Mouse (Mus musculus): Measurements from ENCODE around the gene Grn. TPM values are rescaled to one million over a fixed set of nuclear protein-coding genes. Genes with fewer than 3 reads are reported as not detected.

Grn gene
- polyA plus RNA-seq, 1 experiment from 2014 or later = 192 TPM

GRCm38 (mm10) chr11:102411704-102412103 is 18.4 kb upstream of the Grn start:
- Histone ChIP-seq H3K27me3 (no peaks in the 10 kb centered on the region), H3K36me3 (no peaks in the 10 kb centered on the region), H3K9ac (no peak overlapping the region), H3K4me1 (peaks cover 4% of the 10 kb centered on the region), H3K4me3 (no peak overlapping the region), H3K9me3 (no peaks in the 10 kb centered on the region), H3K4me2 (no peak overlapping the region), H3K27ac (0 out of 2 replicates have a peak overlapping the region, but pooled peaks have one; percentile 14)
- WGBS = 6% methylated on average over 11 of the region's 11 CpGs
- no peak for ATAC-seq (ENCODE audit: insufficient number of reproducible peaks, low FRiP score, low TSS enrichment, low read depth)

GRCm38 (mm10) chr11:102413059-102413458 is 17.1 kb upstream of the Grn start:
- 0 out of 2 replicates have a peak, but pooled peaks cover 2% of the 10 kb centered on the region for H3K4me1 ChIP-seq
- H3K36me3 ChIP-seq = no peaks in the 10 kb centered on the region
- H3K4me2 ChIP-seq = no peak overlapping the region
- H3K9ac ChIP-seq = no peak overlapping the region
- no peak overlapping the region for H3K27ac ChIP-seq
- H3K27me3 ChIP-seq = no peaks in the 10 kb centered on the region
- H3K9me3 ChIP-seq = no peaks in the 10 kb centered on the region
- WGBS = 70% methylated on average over 8 of the region's 8 CpGs
- ATAC-seq (ENCODE audit: insufficient number of reproducible peaks, low FRiP score, low TSS enrichment, low read depth) = no peak
- no peak overlapping the region for H3K4me3 ChIP-seq

GRCm38 (mm10) chr11:102415034-102415802 is 14.9 kb upstream of the Grn start:
- H3K36me3 ChIP-seq = no peaks in the 10 kb centered on the region
- no peak overlapping the region for H3K27ac ChIP-seq
- ATAC-seq (ENCODE audit: insufficient number of reproducible peaks, low FRiP score, low TSS enrichment, low read depth) = no peak
- no peaks in the 10 kb centered on the region for H3K27me3 ChIP-seq
- H3K4me3 ChIP-seq = no peak overlapping the region
- no peak overlapping the region for H3K9ac ChIP-seq
- no peak overlapping the region for H3K4me2 ChIP-seq
- no peaks in the 10 kb centered on the region for H3K9me3 ChIP-seq
- 0 out of 2 replicates have a peak, but pooled peaks cover 2% of the 10 kb centered on the region for H3K4me1 ChIP-seq
- 72% methylated on average over 10 of the region's 10 CpGs for WGBS

GRCm38 (mm10) chr11:102417160-102417559 is 13.0 kb upstream of the Grn start:
- H3K36me3 ChIP-seq = no peaks in the 10 kb centered on the region
- no peaks in the 10 kb centered on the region for H3K9me3 ChIP-seq
- no peak overlapping the region for H3K9ac ChIP-seq
- no peak overlapping the region for H3K27ac ChIP-seq
- H3K4me2 ChIP-seq = no peak overlapping the region
- H3K4me3 ChIP-seq = no peak overlapping the region
- no peaks in the 10 kb centered on the region for H3K4me1 ChIP-seq
- WGBS = 76% methylated on average over 1 of the region's 1 CpGs
- no peak for ATAC-seq (ENCODE audit: insufficient number of reproducible peaks, low FRiP score, low TSS enrichment, low read depth)
- no peaks in the 10 kb centered on the region for H3K27me3 ChIP-seq

GRCm38 (mm10) chr11:102418887-102419286 is 11.2 kb upstream of the Grn start:
- Histone ChIP-seq H3K4me1 (no peaks in the 10 kb centered on the region), H3K27ac (no peak overlapping the region), H3K4me2 (no peak overlapping the region), H3K9ac (no peak overlapping the region), H3K36me3 (no peaks in the 10 kb centered on the region), H3K9me3 (no peaks in the 10 kb centered on the region), H3K27me3 (no peaks in the 10 kb centered on the region), H3K4me3 (no peak overlapping the region)
- ATAC-seq (ENCODE audit: insufficient number of reproducible peaks, low FRiP score, low TSS enrichment, low read depth) = no peak

GRCm38 (mm10) chr11:102421559-102421958 is 8.6 kb upstream of the Grn start:
- no peak overlapping the region for H3K27ac ChIP-seq
- H3K27me3 ChIP-seq = no peaks in the 10 kb centered on the region
- no peaks in the 10 kb centered on the region for H3K9me3 ChIP-seq
- no peak overlapping the region for H3K4me2 ChIP-seq
- no peak for ATAC-seq (ENCODE audit: insufficient number of reproducible peaks, low FRiP score, low TSS enrichment, low read depth)
- no peak overlapping the region for H3K4me3 ChIP-seq
- no peaks in the 10 kb centered on the region for H3K36me3 ChIP-seq
- 52% methylated on average over 8 of the region's 8 CpGs for WGBS
- H3K9ac ChIP-seq = no peak overlapping the region
- H3K4me1 ChIP-seq = no peaks in the 10 kb centered on the region

- H3K27ac ChIP-seq = no peak overlapping the region
- H3K9me3 ChIP-seq = no peaks in the 10 kb centered on the region
- no peak overlapping the region for H3K4me3 ChIP-seq
- no peak for ATAC-seq (ENCODE audit: insufficient number of reproducible peaks, low FRiP score, low TSS enrichment, low read depth)
- H3K36me3 ChIP-seq = no peaks in the 10 kb centered on the region
- no peak overlapping the region for H3K4me2 ChIP-seq
- 73% methylated on average over 6 of the region's 6 CpGs for WGBS
- peaks cover 5% of the 10 kb centered on the region for H3K4me1 ChIP-seq
- no peak overlapping the region for H3K9ac ChIP-seq
- H3K27me3 ChIP-seq = no peaks in the 10 kb centered on the region; the same call in 1 of the 2 replicates
Measured at GRCm38 (mm10) chr11:102424666-102425065, 5.4 kb upstream of the Grn start.

GRCm38 (mm10) chr11:102425555-102426316 is 4.4 kb upstream of the Grn start:
- WGBS = 78% methylated on average over 8 of the region's 8 CpGs
- Histone ChIP-seq H3K4me2 (no peak overlapping the region), H3K4me3 (no peak overlapping the region), H3K27me3 (no peaks in the 10 kb centered on the region; the same call in 1 of the 2 replicates), H3K36me3 (no peaks in the 10 kb centered on the region), H3K27ac (no peak overlapping the region), H3K9me3 (no peaks in the 10 kb centered on the region), H3K9ac (no peak overlapping the region), H3K4me1 (peaks cover 8% of the 10 kb centered on the region)
- no peak for ATAC-seq (ENCODE audit: insufficient number of reproducible peaks, low FRiP score, low TSS enrichment, low read depth)

- Histone ChIP-seq H3K9ac (no peak overlapping the region), H3K4me1 (peaks cover 35% of the 10 kb centered on the region), H3K4me3 (peak overlapping the region; percentile 77; the same call in 1 of the 2 replicates), H3K9me3 (no peaks in the 10 kb centered on the region), H3K36me3 (peaks cover 9% of the 10 kb centered on the region; the same call in 1 of the 2 replicates), H3K27me3 (no peaks in the 10 kb centered on the region; the same call in 1 of the 2 replicates), H3K4me2 (no peak overlapping the region), H3K27ac (no peak overlapping the region)
- no peak for ATAC-seq (ENCODE audit: insufficient number of reproducible peaks, low FRiP score, low TSS enrichment, low read depth)
- 62% methylated on average over 8 of the region's 8 CpGs for WGBS
Measured at GRCm38 (mm10) chr11:102428981-102429540, 1.1 kb upstream of the Grn start.

GRCm38 (mm10) chr11:102429551-102429950 is 564 bp upstream of the Grn start:
- peak overlapping the region; percentile 24; the same call in 1 of the 2 replicates for H3K27ac ChIP-seq
- peak overlapping the region; percentile 90 for H3K4me2 ChIP-seq
- H3K36me3 ChIP-seq = peaks cover 12% of the 10 kb centered on the region
- H3K4me1 ChIP-seq = peaks cover 38% of the 10 kb centered on the region
- H3K4me3 ChIP-seq = peak overlapping the region; percentile 77
- H3K27me3 ChIP-seq = no peaks in the 10 kb centered on the region; the same call in 1 of the 2 replicates
- WGBS = 43% methylated on average over 3 of the region's 3 CpGs
- H3K9ac ChIP-seq = peak overlapping the region; percentile 33; the same call in 1 of the 2 replicates
- H3K9me3 ChIP-seq = no peaks in the 10 kb centered on the region
- no peak for ATAC-seq (ENCODE audit: insufficient number of reproducible peaks, low FRiP score, low TSS enrichment, low read depth)

GRCm38 (mm10) chr11:102431018-102431645 is 1.0 kb downstream of the Grn start:
- H3K27ac ChIP-seq = peak overlapping the region; percentile 91
- H3K4me3 ChIP-seq = peak overlapping the region; percentile 77
- 0% methylated on average over 7 of the region's 7 CpGs for WGBS
- H3K9ac ChIP-seq = peak overlapping the region; percentile 54
- no peaks in the 10 kb centered on the region for H3K9me3 ChIP-seq
- H3K4me2 ChIP-seq = peak overlapping the region; percentile 90
- no peaks in the 10 kb centered on the region; the same call in 1 of the 2 replicates for H3K27me3 ChIP-seq
- H3K4me1 ChIP-seq = peaks cover 38% of the 10 kb centered on the region
- ATAC-seq (ENCODE audit: insufficient number of reproducible peaks, low FRiP score, low TSS enrichment, low read depth) = no peak
- peaks cover 28% of the 10 kb centered on the region for H3K36me3 ChIP-seq
